Mouse (Mus musculus) midbrain, embryonic 10.5 days (tissue): ENCODE measurements around the gene Cd244a. TPM values are rescaled to one million over a fixed set of nuclear protein-coding genes. Genes with fewer than 3 reads are reported as not detected.

Source experiments
- microRNA-seq: library from miRNA; unstranded; fragments of <30 nt; microRNA quantifications from one replicate; pipeline ENCODE4, GENCODE M21; 2017
- polyA plus RNA-seq: library from polyadenylated mRNA; unstranded; fragments of >200 nt; fragmentation: Nextera tagmentation; extraction: Ambion mirVana; gene quantifications from 2 replicates; pipeline ENCODE4 v1.2.1, GENCODE M21; 2016

Gene Cd244a
- polyA plus RNA-seq, 1 experiment from 2014 or later: not detected

Small RNAs within 50 kb of the gene (microRNA-seq; reads per million reads assigned to microRNA genes)
- not detected for gene Mir7683

Other genes with a start within 250 kb of the Cd244a start
- 48.5 and 48.9 TPM in 2 replicates for gene Dedd, start 230.0 kb upstream of the Cd244a start, polyA plus RNA-seq
- gene Nit1, start 213.5 kb upstream of the Cd244a start, polyA plus RNA-seq: 39.4 and 43.5 TPM in 2 replicates
- gene Pfdn2, start 213.5 kb upstream of the Cd244a start, polyA plus RNA-seq: 146 and 155 TPM in 2 replicates
- 1.8 and 2.3 TPM in 2 replicates for gene Klhdc9, start 198.4 kb upstream of the Cd244a start, polyA plus RNA-seq
- gene Nectin4, start 189.1 kb upstream of the Cd244a start, polyA plus RNA-seq: 0.60 and 1.2 TPM in 2 replicates
- 0.69 and 0.87 TPM in 2 replicates for gene Arhgap30, start 170.2 kb upstream of the Cd244a start, polyA plus RNA-seq
- 138 and 161 TPM in 2 replicates for gene Usf1, start 147.9 kb upstream of the Cd244a start, polyA plus RNA-seq
- gene Tstd1, start 140.3 kb upstream of the Cd244a start, polyA plus RNA-seq: 8.4 and 9.6 TPM in 2 replicates
- gene F11r, start 121.7 kb upstream of the Cd244a start, polyA plus RNA-seq: 14.0 TPM in 2 replicates
- gene Alyref2, start 55.7 kb upstream of the Cd244a start, polyA plus RNA-seq: 10.5 and 13.6 TPM in 2 replicates
- not detected in 2 replicates for gene Itln1, start 23.9 kb upstream of the Cd244a start, polyA plus RNA-seq
- gene Ly9, start 48.2 kb downstream of the Cd244a start, polyA plus RNA-seq: 0.05 TPM in 1 of 2 replicates, not detected in the other
- not detected in 2 replicates for gene Slamf7, start 93.8 kb downstream of the Cd244a start, polyA plus RNA-seq
- gene Cd48, start 122.8 kb downstream of the Cd244a start, polyA plus RNA-seq: 0.32 and 0.60 TPM in 2 replicates
- 0.14 and 0.23 TPM in 2 replicates for gene Slamf1, start 207.9 kb downstream of the Cd244a start, polyA plus RNA-seq